Mouse (Mus musculus) adrenal gland, adult 8-10 months (tissue): ENCODE measurements around the gene Tbl1x. TPM values are rescaled to one million over a fixed set of nuclear protein-coding genes. Genes with fewer than 3 reads are reported as not detected.
A peak's percentile ranks its signal among the peaks of the same experiment; 100 is the strongest.

Experiments
- DNase-seq: peaks from one replicate; pipeline ENCODE4 v3.0.0; 2022
- total RNA-seq, 4 experiments: library from RNA; stranded (reverse); gene quantifications; 2 replicates each; pipeline ENCODE4 v1.2.4; 2022

Gene Tbl1x
- total RNA-seq, 4 experiments from 2014 or later: 72.6 to 92.8 (median 88.8) TPM

DNA sequence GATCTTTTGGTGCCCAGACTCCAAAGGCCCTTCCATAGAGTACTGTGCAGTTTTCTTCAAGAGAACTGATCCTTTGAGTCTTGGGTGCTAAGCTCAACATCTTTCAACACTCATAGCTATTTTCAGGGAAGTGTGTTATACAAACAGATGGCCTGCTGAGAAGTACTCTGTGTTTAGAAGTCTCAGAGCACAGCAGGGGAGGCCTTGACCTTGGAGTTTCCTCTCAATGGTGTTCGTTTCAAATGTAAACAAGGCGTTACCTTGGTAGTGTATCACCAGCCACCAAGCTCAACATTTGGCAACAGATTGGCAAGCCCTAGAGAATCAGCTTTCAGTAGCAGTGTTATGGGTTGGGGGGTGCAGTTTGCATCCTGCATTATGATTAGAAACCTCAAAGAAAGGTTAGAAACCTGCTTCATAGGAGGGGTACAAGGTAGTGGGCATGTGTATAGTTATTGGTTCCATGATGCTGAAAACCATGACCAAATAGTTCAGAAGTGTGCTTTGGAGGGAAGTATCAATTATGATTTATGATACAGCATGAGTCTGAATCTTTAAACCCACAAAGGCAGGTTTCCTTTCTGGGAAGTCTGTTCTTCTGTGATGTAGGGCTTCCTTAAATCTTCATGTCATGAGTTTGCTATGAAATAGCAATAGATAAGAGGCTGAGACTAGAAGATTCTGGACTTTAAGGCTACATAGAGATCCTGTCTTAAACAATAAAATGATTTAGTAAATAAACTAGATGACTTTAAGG, 98.3 kb downstream of the Tbl1x start:
- no peak for DNase-seq

DNA sequence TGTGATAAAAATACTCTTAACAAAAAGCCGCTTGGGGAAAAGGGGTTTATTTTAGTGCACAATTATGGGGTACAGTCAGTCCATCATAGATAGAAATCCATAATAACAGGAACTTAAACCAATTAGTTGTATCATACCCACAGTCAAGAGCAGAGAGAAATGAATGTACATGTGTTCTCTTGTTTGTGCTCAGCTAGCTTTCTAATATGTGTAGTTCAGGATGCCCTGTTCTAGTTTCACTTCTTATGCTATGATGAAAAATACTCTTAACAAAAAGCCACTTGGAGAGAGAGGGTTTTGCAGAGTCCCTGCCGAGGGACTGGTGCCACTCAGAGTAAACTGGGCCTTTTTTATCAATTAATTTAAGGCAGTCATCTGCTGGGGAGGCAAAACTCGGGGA, 101.1 kb downstream of the Tbl1x start:
- DNase-seq: no peak

DNA sequence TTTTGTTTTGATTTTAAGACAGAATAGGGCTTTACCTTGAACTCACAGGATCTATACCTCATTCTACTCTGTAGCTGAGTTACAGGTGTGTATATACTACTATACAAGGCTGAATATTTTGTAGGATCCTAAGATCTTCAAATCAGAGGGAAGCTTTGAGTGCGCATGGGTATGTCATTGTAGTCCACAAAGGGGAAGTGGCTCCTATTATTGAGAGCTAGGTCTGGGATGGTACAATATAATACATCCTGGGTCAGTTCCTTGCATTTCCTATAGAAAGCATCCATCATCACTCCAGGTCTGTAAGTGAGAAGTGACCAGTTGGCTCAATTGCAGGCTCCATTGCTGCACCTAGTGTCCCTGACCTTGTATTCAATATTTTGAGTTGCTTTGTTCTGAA, 102.2 kb downstream of the Tbl1x start:
- no peak for DNase-seq

DNA sequence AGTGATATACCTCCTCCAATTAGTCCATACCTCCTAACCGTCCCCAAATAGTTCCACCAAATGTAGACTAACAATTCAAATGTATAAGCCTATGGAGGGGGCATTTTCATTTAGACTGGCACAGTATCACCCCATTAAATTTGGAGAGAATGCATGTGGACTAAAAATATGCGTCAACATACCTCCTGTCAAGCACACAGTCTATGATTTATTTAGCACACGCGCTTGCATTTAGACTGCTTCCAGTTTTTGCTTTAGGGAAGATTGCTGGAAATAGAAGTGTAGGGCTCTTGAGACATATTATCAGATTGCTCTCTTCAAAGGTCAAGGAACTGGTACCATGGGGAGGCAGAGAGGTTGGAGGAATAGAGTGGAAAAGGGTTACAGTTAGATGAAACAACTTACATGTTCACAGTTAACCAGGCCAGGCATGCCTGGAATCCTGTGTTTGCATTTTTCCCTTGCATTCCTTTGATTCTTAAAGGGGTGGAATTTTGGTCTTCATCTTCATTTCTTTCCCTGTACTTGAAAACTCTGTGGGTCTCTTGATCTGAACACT, 105.0 kb downstream of the Tbl1x start:
- DNase-seq: no peak

DNA sequence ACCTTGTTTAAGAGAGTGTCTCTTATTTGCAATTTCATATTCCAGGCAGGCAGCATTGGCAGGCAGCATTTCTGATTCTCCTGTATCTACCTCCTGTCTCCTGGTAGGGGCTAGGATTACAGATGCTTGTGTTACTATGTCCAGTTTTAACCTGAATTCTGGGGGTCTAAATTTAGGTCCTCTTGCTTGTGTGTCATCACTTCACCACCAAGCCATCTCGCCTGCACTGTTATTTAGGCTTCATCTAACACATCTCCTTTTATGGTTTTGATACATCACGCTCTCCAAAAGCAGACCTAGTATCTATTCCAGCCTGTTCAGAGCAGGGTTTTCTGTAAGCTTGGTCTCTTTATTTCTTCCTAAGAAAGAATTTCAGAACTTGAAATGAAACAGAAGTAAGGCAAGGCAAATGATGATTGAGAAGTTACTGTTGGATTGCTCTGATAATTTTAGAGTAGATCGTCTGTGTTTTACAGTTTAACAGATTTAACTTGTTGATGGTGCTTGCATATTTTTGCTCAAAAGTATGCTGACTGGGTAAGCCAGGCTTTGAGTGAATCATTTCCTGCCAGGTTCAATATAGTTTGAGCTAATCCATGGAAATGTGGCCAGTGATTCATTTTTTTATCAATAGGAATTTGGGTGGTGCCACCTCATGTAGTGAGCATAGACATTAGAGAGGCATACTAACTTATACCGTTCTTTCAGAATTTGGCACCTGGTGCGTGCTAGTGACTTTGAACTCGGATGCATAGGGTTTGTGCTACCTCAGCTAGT, 106.7 kb downstream of the Tbl1x start:
- no peak for DNase-seq

DNA sequence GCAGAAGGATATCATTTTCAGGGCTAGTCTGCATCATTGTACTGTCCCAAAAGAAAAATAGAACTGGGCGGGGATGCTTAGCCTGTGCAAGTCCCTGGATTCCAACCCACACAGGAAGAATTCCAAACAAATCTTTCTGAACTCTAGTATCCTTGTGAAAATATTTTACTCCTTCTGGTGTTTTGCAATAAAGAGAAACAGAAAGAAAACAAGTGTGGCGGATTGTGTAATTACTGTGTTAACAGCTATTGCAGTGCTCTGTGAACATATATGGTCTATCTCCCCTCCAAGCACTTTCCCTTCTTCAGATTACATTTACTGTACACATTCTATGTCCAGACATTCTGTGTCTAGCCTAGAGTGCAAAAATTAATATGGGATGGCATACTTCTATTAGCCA, 119.6 kb downstream of the Tbl1x start:
- DNase-seq: no peak

DNA sequence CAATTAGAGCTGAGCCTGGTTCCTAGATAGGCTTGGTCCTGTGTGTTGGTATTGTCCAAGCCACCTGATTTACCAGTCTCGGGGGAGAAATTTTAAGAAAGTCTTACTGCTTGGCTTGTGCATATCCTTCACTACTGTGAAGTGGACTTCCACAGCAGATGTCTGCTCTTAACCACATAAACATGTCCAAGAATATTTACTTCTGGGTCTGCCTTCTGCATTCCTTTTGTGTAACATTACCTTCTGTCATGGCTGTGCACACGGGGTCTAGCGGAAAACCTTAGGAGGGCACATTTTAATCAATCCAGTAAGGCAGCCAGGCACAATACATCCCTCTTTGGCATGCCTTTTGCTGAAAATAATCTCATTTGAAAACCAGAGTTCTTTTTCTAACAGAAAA, 125.7 kb downstream of the Tbl1x start:
- no peak for DNase-seq

DNA sequence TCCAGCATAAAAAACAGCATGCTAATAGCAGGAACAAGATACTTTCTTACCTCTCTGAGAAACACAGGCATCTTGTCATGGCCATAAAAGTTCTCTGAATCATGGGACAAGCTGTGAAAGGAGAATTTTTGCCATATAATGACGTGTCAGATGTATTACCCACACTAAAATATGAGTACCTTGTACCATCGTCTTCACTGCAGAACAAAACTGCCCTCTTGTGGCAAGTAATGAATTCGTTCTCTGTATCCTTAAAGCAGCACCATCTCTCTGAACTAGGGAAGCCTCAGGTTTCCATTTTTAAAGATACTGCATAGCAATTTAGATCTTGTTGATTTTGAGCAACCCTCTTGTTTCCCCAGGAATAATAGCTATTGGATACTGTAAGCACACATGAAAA, 127.3 kb downstream of the Tbl1x start:
- DNase-seq: no peak

DNA sequence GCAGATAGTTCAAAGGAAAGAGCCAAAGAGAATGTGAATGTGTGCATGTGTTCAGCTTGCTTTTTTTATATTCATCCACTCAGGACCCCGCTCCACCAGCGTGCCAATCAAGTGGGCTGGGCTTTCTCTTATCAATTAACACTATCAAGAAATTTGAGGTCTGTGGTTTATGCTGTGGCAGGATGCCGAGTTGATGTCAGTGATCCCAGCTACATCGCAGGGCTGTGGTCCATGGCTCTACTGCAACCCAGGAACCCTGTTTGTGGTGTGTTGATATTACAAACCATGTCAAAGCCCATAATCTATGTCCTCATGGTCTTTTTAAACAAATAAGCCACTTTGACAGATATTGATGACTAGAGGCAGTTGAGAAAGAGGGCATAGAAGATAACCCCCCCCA, 129.5 kb downstream of the Tbl1x start:
- no peak for DNase-seq

DNA sequence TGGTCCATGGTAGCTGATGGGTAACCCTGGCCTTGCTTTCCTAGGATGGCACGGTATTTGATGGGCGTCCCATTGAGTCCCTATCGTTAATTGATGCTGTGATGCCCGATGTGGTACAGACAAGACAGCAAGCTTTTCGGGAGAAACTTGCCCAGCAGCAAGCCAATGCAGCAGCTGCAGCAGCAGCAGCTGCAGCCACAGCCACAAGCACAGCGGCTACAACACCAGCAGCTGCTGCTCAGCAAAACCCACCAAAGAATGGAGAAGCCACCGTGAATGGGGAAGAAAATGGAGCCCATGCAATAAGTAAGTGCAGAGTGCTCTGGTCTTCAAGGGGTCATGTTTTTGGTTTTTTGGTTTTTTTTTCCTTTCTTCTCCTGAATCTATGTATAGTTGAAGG, 135.4 kb downstream of the Tbl1x start:
- no peak for DNase-seq

DNA sequence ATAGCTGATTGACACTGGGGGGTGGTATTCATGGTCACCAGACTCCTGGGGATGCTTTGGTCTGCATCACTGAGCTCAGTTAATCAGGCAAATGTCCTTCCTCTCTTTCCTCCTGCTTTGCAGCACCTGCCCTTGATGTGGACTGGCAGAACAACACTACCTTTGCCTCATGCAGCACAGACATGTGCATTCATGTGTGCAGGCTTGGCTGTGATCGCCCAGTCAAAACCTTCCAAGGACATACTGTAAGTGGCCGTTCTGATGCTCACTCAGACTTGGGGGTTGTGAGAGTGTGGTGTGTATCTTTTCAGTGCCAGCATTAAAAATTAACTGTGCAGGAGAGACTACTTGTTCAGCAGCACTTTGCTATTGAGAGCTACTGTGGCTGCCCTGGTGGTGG, 139.4 kb downstream of the Tbl1x start:
- no peak for DNase-seq

DNA sequence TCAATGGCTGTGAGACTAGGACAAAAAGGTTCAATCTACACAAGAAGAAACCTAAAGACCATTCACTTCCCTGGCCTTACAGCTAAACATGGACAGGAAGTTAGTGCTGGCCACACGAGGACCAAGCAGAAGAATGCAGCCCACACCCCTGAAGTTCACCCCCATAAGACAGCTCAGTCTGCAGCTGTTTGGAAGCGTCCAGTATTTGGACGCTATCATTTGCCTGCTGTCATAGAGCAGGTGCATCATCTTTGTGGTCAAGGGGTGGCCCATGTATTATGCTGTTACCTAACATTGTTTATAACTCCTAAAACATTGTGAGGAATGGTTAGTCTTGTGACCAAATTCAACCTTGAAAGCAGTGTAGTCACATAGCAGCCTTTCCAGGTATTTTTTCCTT, 151.2 kb downstream of the Tbl1x start:
- DNase-seq: no peak

DNA sequence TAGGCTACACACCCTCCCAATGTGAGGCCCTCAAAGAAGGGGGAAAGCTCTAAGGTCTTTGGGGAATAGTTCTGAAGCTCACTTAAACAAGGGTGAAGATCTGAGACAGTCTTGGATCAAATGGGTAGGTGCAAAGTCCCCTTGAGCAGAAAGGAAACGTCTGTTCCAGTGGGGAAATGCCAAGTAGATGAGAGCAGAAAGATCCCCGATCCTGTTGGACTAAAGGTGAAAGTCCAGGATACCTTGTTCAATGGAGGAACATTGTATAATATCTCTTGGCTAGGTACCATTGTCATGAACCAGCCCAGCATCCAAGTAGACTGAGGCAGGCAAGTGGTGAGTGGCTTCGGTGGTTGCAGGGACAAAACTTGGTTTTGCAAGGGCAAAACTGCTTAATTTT, 152.5 kb downstream of the Tbl1x start:
- DNase-seq: no peak

DNA sequence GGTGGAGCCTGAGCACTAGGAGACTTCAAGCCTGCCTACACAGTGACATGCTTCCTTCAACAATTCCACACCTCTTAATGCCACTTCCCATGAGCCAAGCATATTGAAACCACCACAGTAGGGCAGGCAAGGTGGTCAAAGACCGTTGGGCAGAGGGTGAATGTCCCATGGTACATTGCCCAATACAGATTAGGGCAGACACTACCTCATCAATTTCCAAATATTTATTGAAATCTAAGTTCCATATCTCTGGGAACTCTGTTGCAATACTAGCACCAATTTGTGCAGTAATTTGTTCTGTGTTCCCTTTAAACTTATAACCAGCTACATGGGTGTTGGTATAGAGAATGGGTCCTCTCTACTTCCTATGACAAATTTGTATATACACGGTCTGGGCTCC, 154.2 kb downstream of the Tbl1x start:
- no peak for DNase-seq

DNA sequence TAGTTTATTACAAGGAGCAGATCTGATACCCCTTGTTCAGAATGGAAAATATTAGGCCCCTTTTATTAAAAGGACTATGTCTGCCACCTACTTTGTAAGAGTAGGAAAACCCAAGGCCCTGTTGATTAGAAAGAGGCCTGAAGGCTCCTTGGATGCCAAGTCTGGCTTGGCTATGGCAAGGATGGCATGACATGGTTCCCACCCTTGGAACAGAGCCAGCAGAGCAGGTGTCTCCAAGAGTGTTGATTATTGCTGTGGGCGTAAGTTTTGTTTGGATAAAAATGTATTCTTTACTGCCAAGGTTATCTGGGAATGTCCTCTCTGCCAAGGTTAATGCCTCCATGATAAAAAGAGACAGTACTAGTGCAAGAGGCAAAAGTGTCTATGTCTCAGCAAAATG, 156.1 kb downstream of the Tbl1x start:
- DNase-seq: no peak

DNA sequence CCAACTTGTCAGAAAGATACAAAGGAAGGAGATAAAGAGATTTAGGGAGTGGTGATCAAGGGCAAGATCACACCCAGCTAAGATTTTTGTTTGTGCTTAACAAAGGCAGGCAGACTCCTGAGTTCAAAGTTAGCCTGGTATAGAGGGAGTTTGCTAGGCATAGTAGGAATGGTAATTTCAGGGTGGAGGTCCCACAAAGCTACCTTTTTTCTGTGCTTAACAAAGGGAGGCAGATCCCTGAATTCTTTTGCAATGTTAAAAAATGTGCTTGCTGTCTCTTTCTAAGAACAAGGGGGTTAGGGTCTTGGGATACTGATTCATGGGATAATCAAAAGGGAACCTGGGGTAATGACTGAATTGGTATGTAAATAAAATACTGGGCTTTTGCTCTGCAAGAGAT, 156.6 kb downstream of the Tbl1x start:
- DNase-seq: no peak

DNA sequence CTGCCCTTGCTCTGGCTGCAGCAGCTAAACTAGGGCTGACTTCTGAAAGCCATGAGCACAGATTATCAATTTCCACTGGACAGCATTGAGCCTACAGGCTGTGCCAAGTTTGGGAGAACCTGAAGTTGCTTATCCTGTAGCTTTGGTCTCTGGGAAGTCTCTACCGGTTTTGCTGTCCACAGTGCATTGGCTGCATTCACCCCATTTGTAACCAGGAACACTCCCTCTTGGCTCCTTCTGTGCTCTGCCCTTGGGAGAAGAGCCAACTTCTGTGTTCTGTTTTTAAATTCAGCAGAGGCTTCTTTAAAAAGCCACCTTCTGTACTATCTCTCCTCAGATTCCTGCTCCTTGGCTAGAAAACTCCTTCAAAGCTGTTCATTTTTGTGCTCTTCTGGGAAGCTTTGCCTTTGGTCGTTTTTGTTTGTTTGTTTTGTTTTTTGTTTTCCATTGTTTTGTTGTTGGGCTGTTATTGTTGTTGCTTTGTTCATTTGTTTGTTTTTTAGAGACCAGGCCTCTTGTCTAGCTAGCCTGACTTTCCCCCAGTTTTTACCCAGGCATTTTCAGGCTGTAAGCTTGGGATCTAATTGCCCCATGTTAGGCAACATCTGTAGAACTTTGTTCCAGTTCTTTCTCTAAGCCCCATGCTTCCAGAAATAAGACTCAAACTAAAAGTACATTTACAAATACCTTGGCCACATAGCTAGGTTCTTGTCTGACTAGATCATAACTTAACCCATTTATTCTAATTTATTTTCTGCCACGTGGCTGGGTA, 159.2 kb downstream of the Tbl1x start:
- DNase-seq: peak; percentile 41
